Mouse (Mus musculus) subcutaneous adipose tissue, adult 2 months (tissue): ENCODE measurements around the gene Rnaseh2a. TPM values are rescaled to one million over a fixed set of nuclear protein-coding genes. Genes with fewer than 3 reads are reported as not detected.

Experiments
- polyA plus RNA-seq: library from polyadenylated mRNA; depleted of rRNA; stranded (reverse); fragments of >200 nt; gene quantifications from 2 replicates; pipeline ENCODE4 v1.2.3, GENCODE M21; 2012; ENCODE audit warnings: low replicate concordance; rRNA removed

Rnaseh2a gene
- 38.6 and 47.8 TPM in 2 replicates for polyA plus RNA-seq

GRCm38 (mm10) chr8:84969241-84970134 is at the start of gene Rnaseh2a, which contains the start of the genes Gm49661 and Prdx2:
Rnaseh2a (minus strand) TSS chr8:84969767.
Gm49661 (minus strand) TSS chr8:84969433.
Prdx2 (plus strand) TSS chr8:84969587.

GRCm38 (mm10) chr8:85014431-85014830 is 44.9 kb upstream of the Rnaseh2a start, which contains the start of gene Best2:
Best2 (minus strand) TSS chr8:85014531.

GRCm38 (mm10) chr8:84990349-84990748 is 20.8 kb upstream of the Rnaseh2a start, which contains the start of gene Hook2:
Hook2 (plus strand) TSS chr8:84990603.

GRCm38 (mm10) chr8:84978248-84978940 is 8.8 kb upstream of the Rnaseh2a start, which contains the start of gene Junb:
Junb (minus strand) TSS chr8:84978718.

GRCm38 (mm10) chr8:84946528-84947240 is 22.9 kb downstream of the Rnaseh2a start, which contains the start of gene Rtbdn:
Rtbdn (plus strand) TSS chr8:84946991.

GRCm38 (mm10) chr8:84936962-84937546 is 32.5 kb downstream of the Rnaseh2a start, which contains the start of gene Mast1:
Mast1 (minus strand) TSS chr8:84937359.

GRCm38 (mm10) chr8:84908421-84909161 is 61.0 kb downstream of the Rnaseh2a start, which contains the start of gene Dnase2a:
Dnase2a (plus strand) TSS chr8:84908560.

Other genes starting within 250 kb of the Rnaseh2a start
- gene G430095P16Rik, start 246.8 kb downstream of the Rnaseh2a start, polyA plus RNA-seq = 0.86 and 1.6 TPM in 2 replicates
- gene Nfix, start 169.4 kb downstream of the Rnaseh2a start, polyA plus RNA-seq = 59.3 and 122 TPM in 2 replicates
- gene Dand5, start 146.9 kb downstream of the Rnaseh2a start, polyA plus RNA-seq = 4.0 TPM in 2 replicates
- gene Gadd45gip1, start 138.2 kb downstream of the Rnaseh2a start, polyA plus RNA-seq = 10.2 and 33.6 TPM in 2 replicates
- 104 and 105 TPM in 2 replicates for gene Rad23a, start 129.1 kb downstream of the Rnaseh2a start, polyA plus RNA-seq
- gene Calr, start 122.8 kb downstream of the Rnaseh2a start, polyA plus RNA-seq = 216 and 341 TPM in 2 replicates
- 43.3 and 77.7 TPM in 2 replicates for gene Farsa, start 112.8 kb downstream of the Rnaseh2a start, polyA plus RNA-seq
- gene Syce2, start 97.7 kb downstream of the Rnaseh2a start, polyA plus RNA-seq = 1.1 and 2.7 TPM in 2 replicates
- gene Gcdh, start 75.8 kb downstream of the Rnaseh2a start, polyA plus RNA-seq = 87.4 and 112 TPM in 2 replicates
- 0.22 and 0.30 TPM in 2 replicates for gene Klf1, start 67.8 kb downstream of the Rnaseh2a start, polyA plus RNA-seq
- gene Dnase2a, start 61.2 kb downstream of the Rnaseh2a start, polyA plus RNA-seq = 29.4 and 31.5 TPM in 2 replicates
- gene Mast1, start 32.4 kb downstream of the Rnaseh2a start, polyA plus RNA-seq = 0.03 and 0.10 TPM in 2 replicates
- gene Rtbdn, start 22.8 kb downstream of the Rnaseh2a start, polyA plus RNA-seq = not detected in 2 replicates
- not detected in 2 replicates for gene Gm49661, start 334 bp downstream of the Rnaseh2a start, polyA plus RNA-seq
- gene Prdx2, start 180 bp downstream of the Rnaseh2a start, polyA plus RNA-seq = 246 and 252 TPM in 2 replicates
- gene Junb, start 9.0 kb upstream of the Rnaseh2a start, polyA plus RNA-seq = 35.0 and 39.1 TPM in 2 replicates
- gene Hook2, start 20.8 kb upstream of the Rnaseh2a start, polyA plus RNA-seq = 2.5 and 10.6 TPM in 2 replicates
- gene Best2, start 44.8 kb upstream of the Rnaseh2a start, polyA plus RNA-seq = not detected in 2 replicates
- 184 and 205 TPM in 2 replicates for gene Asna1, start 55.5 kb upstream of the Rnaseh2a start, polyA plus RNA-seq
- gene Trir, start 57.1 kb upstream of the Rnaseh2a start, polyA plus RNA-seq = 61.2 and 143 TPM in 2 replicates
- gene Tnpo2, start 67.1 kb upstream of the Rnaseh2a start, polyA plus RNA-seq = 74.9 and 104 TPM in 2 replicates
- 36.0 and 48.0 TPM in 2 replicates for gene Fbxw9, start 90.3 kb upstream of the Rnaseh2a start, polyA plus RNA-seq
- 0.85 TPM in 1 of 2 replicates, not detected in the other for gene Gm5741, start 98.2 kb upstream of the Rnaseh2a start, polyA plus RNA-seq
- 31.5 and 54.1 TPM in 2 replicates for gene Dhps, start 102.0 kb upstream of the Rnaseh2a start, polyA plus RNA-seq
- gene Wdr83os, start 111.0 kb upstream of the Rnaseh2a start, polyA plus RNA-seq = 156 and 164 TPM in 2 replicates
- gene Wdr83, start 111.5 kb upstream of the Rnaseh2a start, polyA plus RNA-seq = 33.8 and 37.5 TPM in 2 replicates
- gene Man2b1, start 113.5 kb upstream of the Rnaseh2a start, polyA plus RNA-seq = 98.6 and 103 TPM in 2 replicates
- gene Zfp791, start 153.3 kb upstream of the Rnaseh2a start, polyA plus RNA-seq = 0.86 and 1.5 TPM in 2 replicates
- gene Cks1brt, start 182.2 kb upstream of the Rnaseh2a start, polyA plus RNA-seq = not detected in 2 replicates